Mouse (Mus musculus): Measurements from ENCODE around the gene Prr22. TPM values are rescaled to one million over a fixed set of nuclear protein-coding genes. Genes with fewer than 3 reads are reported as not detected.

Gene Prr22
- polyA plus RNA-seq, 1 experiment, result 2.8 TPM

- H3K4me1 ChIP-seq, result peaks cover 82% of the 10 kb centered on the region
- TF ChIP-seq FLI1 (IDR thresholded peaks at IDR 0.05; ENCODE audit: low read length) (no peak), GATA1 (IDR thresholded peaks at IDR 0.05; ENCODE audit: borderline replicate concordance, low read length) (no peak)
- H3K9me3 ChIP-seq, result no peaks in the 10 kb centered on the region
- H3K36me3 ChIP-seq (replicated peaks; ENCODE audit: low read length), result no peaks in the 10 kb centered on the region
- H3K27me3 ChIP-seq (replicated peaks), result peaks cover 56% of the 10 kb centered on the region
- H3K4me3 ChIP-seq (replicated peaks), result no peak overlapping the region
Measured at GRCm38 (mm10) chr17:56759261-56759660, 10.8 kb upstream of the Prr22 start.

- H3K4me1 ChIP-seq, result peaks cover 75% of the 10 kb centered on the region
- no peaks in the 10 kb centered on the region for H3K9me3 ChIP-seq
- peak overlapping the region; percentile 28 for H3K4me3 ChIP-seq (replicated peaks)
- no peak for TF ChIP-seq FLI1 (IDR thresholded peaks at IDR 0.05; ENCODE audit: low read length)
- TF ChIP-seq GATA1 (IDR thresholded peaks at IDR 0.05; ENCODE audit: borderline replicate concordance, low read length), result no peak
- no peaks in the 10 kb centered on the region for H3K36me3 ChIP-seq (replicated peaks; ENCODE audit: low read length)
- peaks cover 38% of the 10 kb centered on the region for H3K27me3 ChIP-seq (replicated peaks)
Measured at GRCm38 (mm10) chr17:56761077-56761476, 9.0 kb upstream of the Prr22 start.

GRCm38 (mm10) chr17:56761991-56762410 is 8.0 kb upstream of the Prr22 start:
- no peak for TF ChIP-seq FLI1 (IDR thresholded peaks at IDR 0.05; ENCODE audit: low read length)
- TF ChIP-seq GATA1 (IDR thresholded peaks at IDR 0.05; ENCODE audit: borderline replicate concordance, low read length), result no peak
- peaks cover 7% of the 10 kb centered on the region for H3K36me3 ChIP-seq (replicated peaks; ENCODE audit: low read length)
- H3K4me1 ChIP-seq, result peaks cover 72% of the 10 kb centered on the region
- H3K4me3 ChIP-seq (replicated peaks), result peak overlapping the region; percentile 93
- H3K27me3 ChIP-seq (replicated peaks), result peaks cover 28% of the 10 kb centered on the region
- H3K9me3 ChIP-seq, result no peaks in the 10 kb centered on the region

- Histone ChIP-seq H3K9me3 (no peaks in the 10 kb centered on the region), H3K36me3 (replicated peaks; ENCODE audit: low read length) (peaks cover 17% of the 10 kb centered on the region), H3K4me3 (replicated peaks) (peak overlapping the region; percentile 93), H3K4me1 (peaks cover 64% of the 10 kb centered on the region), H3K27me3 (replicated peaks) (peaks cover 22% of the 10 kb centered on the region)
- TF ChIP-seq GATA1 (IDR thresholded peaks at IDR 0.05; ENCODE audit: borderline replicate concordance, low read length) (no peak), FLI1 (IDR thresholded peaks at IDR 0.05; ENCODE audit: low read length) (no peak)
Measured at GRCm38 (mm10) chr17:56762769-56763731, 7.0 kb upstream of the Prr22 start.

GRCm38 (mm10) chr17:56763741-56764250 is 6.3 kb upstream of the Prr22 start:
- Histone ChIP-seq H3K9me3 (no peaks in the 10 kb centered on the region), H3K4me3 (replicated peaks) (peak overlapping the region; percentile 100), H3K36me3 (replicated peaks; ENCODE audit: low read length) (peaks cover 24% of the 10 kb centered on the region), H3K4me1 (peaks cover 61% of the 10 kb centered on the region), H3K27me3 (replicated peaks) (peaks cover 18% of the 10 kb centered on the region)
- TF ChIP-seq FLI1 (IDR thresholded peaks at IDR 0.05; ENCODE audit: low read length) (no peak), GATA1 (IDR thresholded peaks at IDR 0.05; ENCODE audit: borderline replicate concordance, low read length) (no peak)

- H3K4me1 ChIP-seq, result peaks cover 52% of the 10 kb centered on the region
- H3K9me3 ChIP-seq, result no peaks in the 10 kb centered on the region
- H3K36me3 ChIP-seq (replicated peaks; ENCODE audit: low read length), result peaks cover 34% of the 10 kb centered on the region
- TF ChIP-seq FLI1 (IDR thresholded peaks at IDR 0.05; ENCODE audit: low read length) (no peak), GATA1 (IDR thresholded peaks at IDR 0.05; ENCODE audit: borderline replicate concordance, low read length) (no peak)
- H3K27me3 ChIP-seq (replicated peaks), result peaks cover 10% of the 10 kb centered on the region
- H3K4me3 ChIP-seq (replicated peaks), result peak within 1 kb of the TSS; percentile 100
Measured at GRCm38 (mm10) chr17:56764474-56765354, 5.3 kb upstream of the Prr22 start, which contains the start of gene Dus3l. Gene Dus3l (plus strand): TSS chr17:56764757.

GRCm38 (mm10) chr17:56765431-56765830 is 4.6 kb upstream of the Prr22 start:
- Histone ChIP-seq H3K36me3 (replicated peaks; ENCODE audit: low read length) (peaks cover 41% of the 10 kb centered on the region), H3K4me3 (replicated peaks) (peak overlapping the region; percentile 100), H3K9me3 (no peaks in the 10 kb centered on the region), H3K4me1 (peaks cover 52% of the 10 kb centered on the region), H3K27me3 (replicated peaks) (peaks cover 5% of the 10 kb centered on the region)
- TF ChIP-seq GATA1 (IDR thresholded peaks at IDR 0.05; ENCODE audit: borderline replicate concordance, low read length) (no peak), FLI1 (IDR thresholded peaks at IDR 0.05; ENCODE audit: low read length) (no peak)

- TF ChIP-seq FLI1 (IDR thresholded peaks at IDR 0.05; ENCODE audit: low read length) (no peak), GATA1 (IDR thresholded peaks at IDR 0.05; ENCODE audit: borderline replicate concordance, low read length) (no peak)
- Histone ChIP-seq H3K4me3 (replicated peaks) (no peak overlapping the region), H3K27me3 (replicated peaks) (no peaks in the 10 kb centered on the region), H3K36me3 (replicated peaks; ENCODE audit: low read length) (peaks cover 53% of the 10 kb centered on the region), H3K4me1 (peaks cover 44% of the 10 kb centered on the region), H3K9me3 (no peaks in the 10 kb centered on the region)
Measured at GRCm38 (mm10) chr17:56766631-56767405, 3.2 kb upstream of the Prr22 start.
